Mouse (Mus musculus) stomach, postnatal 0 days (tissue): Measurements from ENCODE around the gene Chrm3.

Experiments used
- CTCF ChIP-seq: IDR thresholded peaks from 2 replicates; pipeline ENCODE4 v1.5.1; 2016; ENCODE audit warnings: antibody characterized with exemption, low read depth, mild to moderate bottlenecking, moderate library complexity
- EP300 ChIP-seq: optimal IDR thresholded peaks from 2 replicates; pipeline ENCODE3; 2016; ENCODE audit warnings: antibody characterized with exemption

GRCm38 (mm10) chr13:9929978-9930377 lies 430.7 kb downstream of the Chrm3 start:
- no peak for TF ChIP-seq EP300
- TF ChIP-seq CTCF, result no peak
